Mouse (Mus musculus) intestine, postnatal 0 days (tissue): ENCODE results near the gene Adipoq. TPM values are rescaled to one million over a fixed set of nuclear protein-coding genes. Genes with fewer than 3 reads are reported as not detected.

Experiments used
- ATAC-seq: fragments of 200-750 bp; cut with Nextera tagmentation; 2 replicates; pipeline ENCODE4 v1.8.0; 2017; ENCODE audit warnings: mild to moderate bottlenecking, moderate TSS enrichment, moderate library complexity
- H3K27ac ChIP-seq: fragments of 300-500 bp; sonication (generic); 2 replicates; pipeline ENCODE4 v1.5.1; 2014; ENCODE audit warnings: mild to moderate bottlenecking, low read depth, low read length, moderate library complexity
- H3K27me3 ChIP-seq: fragments of 300-500 bp; sonication (generic); replicated peaks from 2 replicates; pipeline ENCODE4 v1.6.1; 2014; ENCODE audit warnings: low read length, mixed read lengths; ENCODE audit not compliant: control insufficient read depth, insufficient read depth
- H3K36me3 ChIP-seq: fragments of 300-500 bp; sonication (generic); 2 replicates; pipeline ENCODE4 v1.6.1; 2014; ENCODE audit warnings: mild to moderate bottlenecking, moderate library complexity; ENCODE audit not compliant: control insufficient read depth, insufficient read depth
- H3K4me1 ChIP-seq: fragments of 300-500 bp; sonication (generic); replicated peaks from 2 replicates; pipeline ENCODE4 v1.6.1; 2014; ENCODE audit warnings: antibody characterized with exemption, low read length, mixed read lengths; ENCODE audit not compliant: control insufficient read depth, insufficient read depth
- H3K4me2 ChIP-seq: fragments of 300-500 bp; sonication (generic); replicated peaks from 2 replicates; pipeline ENCODE4 v1.6.1; 2014; ENCODE audit warnings: low read depth, mild to moderate bottlenecking, moderate library complexity
- H3K4me3 ChIP-seq: fragments of 300-500 bp; sonication (generic); 2 replicates; pipeline ENCODE4 v1.5.1; 2014; ENCODE audit warnings: low read depth, low read length
- H3K9ac ChIP-seq: fragments of 300-500 bp; sonication (generic); 2 replicates; pipeline ENCODE4 v1.6.1; 2014; ENCODE audit warnings: mild to moderate bottlenecking, low read depth, low read length
- H3K9me3 ChIP-seq: fragments of 300-500 bp; sonication (generic); 2 replicates; pipeline ENCODE4 v1.6.1; 2016; ENCODE audit warnings: mixed run types; ENCODE audit not compliant: control insufficient read depth
- CTCF ChIP-seq: sonication (generic); IDR thresholded peaks from 2 replicates; pipeline ENCODE4 v1.5.1; 2016; ENCODE audit warnings: low read depth, mild to moderate bottlenecking, control low read depth, antibody characterized with exemption, moderate library complexity
- WGBS: fragments of 180-500 bp; shearing (Covaris S2); extraction: QIAGEN DNeasy Blood & Tissue Kit; methylation state at CpG from one replicate; pipeline ENCODE4 v1.1.7; 2014; 5-methylcytosine and 5-hydroxymethylcytosine counted together
- polyA plus RNA-seq: library from polyadenylated mRNA; unstranded; fragments of >200 nt; fragmentation: Nextera tagmentation; extraction: Ambion mirVana; gene quantifications from 2 replicates; pipeline ENCODE4 v1.2.1, GENCODE M21; 2015

The Adipoq gene
- polyA plus RNA-seq, 1 experiment from 2014 or later: not detected

GRCm38 (mm10) chr16:23166646-23167045 lies 20.3 kb downstream of the Adipoq start:
- Histone ChIP-seq H3K4me2 (no peak overlapping the region), H3K27ac (no peak overlapping the region), H3K27me3 (no peaks in the 10 kb centered on the region), H3K36me3 (no peaks in the 10 kb centered on the region), H3K9ac (no peak overlapping the region), H3K9me3 (no peaks in the 10 kb centered on the region), H3K4me3 (no peak overlapping the region), H3K4me1 (no peaks in the 10 kb centered on the region)
- WGBS: 98% methylated on average over 1 of the region's 1 CpGs
- no peak for TF ChIP-seq CTCF
- ATAC-seq: no peak

- no peak overlapping the region for H3K9ac ChIP-seq
- H3K9me3 ChIP-seq: no peaks in the 10 kb centered on the region
- H3K36me3 ChIP-seq: no peaks in the 10 kb centered on the region
- WGBS: 54% methylated on average over 5 of the region's 5 CpGs
- no peak for ATAC-seq
- no peak overlapping the region for H3K4me2 ChIP-seq
- H3K27me3 ChIP-seq: no peaks in the 10 kb centered on the region
- no peaks in the 10 kb centered on the region for H3K4me1 ChIP-seq
- no peak overlapping the region for H3K4me3 ChIP-seq
- TF ChIP-seq CTCF: no peak
- no peak overlapping the region for H3K27ac ChIP-seq
Observed at GRCm38 (mm10) chr16:23167079-23167478, 20.7 kb downstream of the Adipoq start.

GRCm38 (mm10) chr16:23170813-23171212 lies 24.5 kb downstream of the Adipoq start:
- no peak overlapping the region for H3K9ac ChIP-seq
- WGBS: 85% methylated on average over 3 of the region's 3 CpGs
- no peaks in the 10 kb centered on the region for H3K9me3 ChIP-seq
- no peaks in the 10 kb centered on the region for H3K4me1 ChIP-seq
- no peak overlapping the region for H3K4me2 ChIP-seq
- TF ChIP-seq CTCF: no peak
- no peak overlapping the region for H3K4me3 ChIP-seq
- H3K27ac ChIP-seq: no peak overlapping the region
- H3K36me3 ChIP-seq: no peaks in the 10 kb centered on the region
- H3K27me3 ChIP-seq: no peaks in the 10 kb centered on the region
- ATAC-seq: no peak

- Histone ChIP-seq H3K27me3 (no peaks in the 10 kb centered on the region), H3K27ac (no peak overlapping the region), H3K4me1 (no peaks in the 10 kb centered on the region), H3K9ac (no peak overlapping the region), H3K9me3 (no peaks in the 10 kb centered on the region), H3K36me3 (no peaks in the 10 kb centered on the region), H3K4me2 (no peak overlapping the region), H3K4me3 (no peak overlapping the region)
- TF ChIP-seq CTCF: no peak
- no peak for ATAC-seq
- 83% methylated on average over 5 of the region's 5 CpGs for WGBS
Observed at GRCm38 (mm10) chr16:23173904-23174303, 27.6 kb downstream of the Adipoq start.

- no peak for TF ChIP-seq CTCF
- 82% methylated on average over 5 of the region's 5 CpGs for WGBS
- no peak overlapping the region for H3K27ac ChIP-seq
- H3K9me3 ChIP-seq: no peaks in the 10 kb centered on the region
- no peak overlapping the region for H3K4me3 ChIP-seq
- H3K36me3 ChIP-seq: no peaks in the 10 kb centered on the region
- no peaks in the 10 kb centered on the region for H3K27me3 ChIP-seq
- ATAC-seq: no peak
- no peaks in the 10 kb centered on the region for H3K4me1 ChIP-seq
- H3K4me2 ChIP-seq: no peak overlapping the region
- no peak overlapping the region for H3K9ac ChIP-seq
Observed at GRCm38 (mm10) chr16:23174855-23175254, 28.5 kb downstream of the Adipoq start.

- ATAC-seq: no peak
Observed at GRCm38 (mm10) chr16:23175956-23176355, 29.6 kb downstream of the Adipoq start.

GRCm38 (mm10) chr16:23177856-23178255 lies 31.5 kb downstream of the Adipoq start:
- H3K9ac ChIP-seq: no peak overlapping the region
- H3K36me3 ChIP-seq: no peaks in the 10 kb centered on the region
- no peak for TF ChIP-seq CTCF
- no peak overlapping the region for H3K4me3 ChIP-seq
- WGBS: 95% methylated on average over 2 of the region's 2 CpGs
- no peak overlapping the region for H3K4me2 ChIP-seq
- no peak overlapping the region for H3K27ac ChIP-seq
- no peaks in the 10 kb centered on the region for H3K9me3 ChIP-seq
- H3K27me3 ChIP-seq: no peaks in the 10 kb centered on the region
- no peak for ATAC-seq
- H3K4me1 ChIP-seq: no peaks in the 10 kb centered on the region

More at GRCm38 (mm10) chr16:23175956-23176355, 29.6 kb downstream of the Adipoq start:
- H3K9ac ChIP-seq: no peak overlapping the region
- no peak overlapping the region for H3K27ac ChIP-seq
- TF ChIP-seq CTCF: no peak
- 37% methylated on average over 3 of the region's 3 CpGs for WGBS
- H3K27me3 ChIP-seq: no peaks in the 10 kb centered on the region
- no peak overlapping the region for H3K4me3 ChIP-seq
- H3K4me1 ChIP-seq: no peaks in the 10 kb centered on the region
- H3K36me3 ChIP-seq: no peaks in the 10 kb centered on the region
- H3K4me2 ChIP-seq: no peak overlapping the region
- H3K9me3 ChIP-seq: no peaks in the 10 kb centered on the region
